Mouse (Mus musculus): ENCODE data around the gene Foxo6.

Gene Foxo6

GRCm38 (mm10) chr4:120287290-120288111, at the start of gene Foxo6:
Gene Foxo6, minus strand, starts transcription at chr4:120287349.
- peak; percentile 97 for DNase-seq

- DNase-seq = no peak
These were observed 47.2 kb upstream of the Foxo6 start for GRCm38 (mm10) chr4:120334316-120334715.

GRCm38 (mm10) chr4:120332934-120333421, 45.8 kb upstream of the Foxo6 start:
- no peak for DNase-seq

GRCm38 (mm10) chr4:120332405-120332933, 45.3 kb upstream of the Foxo6 start:
- DNase-seq = no peak

- no peak for DNase-seq
These were observed 44.8 kb upstream of the Foxo6 start for GRCm38 (mm10) chr4:120331992-120332391.

- no peak for DNase-seq
These were observed 44.4 kb upstream of the Foxo6 start for GRCm38 (mm10) chr4:120331541-120331940.

- DNase-seq = no peak
These were observed 38.6 kb upstream of the Foxo6 start for GRCm38 (mm10) chr4:120325748-120326147.

- no peak for DNase-seq
These were observed 37.9 kb upstream of the Foxo6 start for GRCm38 (mm10) chr4:120325051-120325450.

GRCm38 (mm10) chr4:120323858-120324257, 36.7 kb upstream of the Foxo6 start:
- DNase-seq = no peak

GRCm38 (mm10) chr4:120323198-120323597, 36.0 kb upstream of the Foxo6 start:
- no peak for DNase-seq

GRCm38 (mm10) chr4:120317541-120317940, 30.4 kb upstream of the Foxo6 start:
- no peak for DNase-seq

GRCm38 (mm10) chr4:120316716-120317115, 29.6 kb upstream of the Foxo6 start:
- no peak for DNase-seq

GRCm38 (mm10) chr4:120314571-120314970, 27.4 kb upstream of the Foxo6 start:
- no peak for DNase-seq

GRCm38 (mm10) chr4:120313309-120313708, 26.2 kb upstream of the Foxo6 start:
- no peak for DNase-seq

GRCm38 (mm10) chr4:120304580-120304979, 17.4 kb upstream of the Foxo6 start:
- DNase-seq = no peak

- DNase-seq = no peak
These were observed 12.1 kb upstream of the Foxo6 start for GRCm38 (mm10) chr4:120299287-120299686.

GRCm38 (mm10) chr4:120291106-120291822, 4.1 kb upstream of the Foxo6 start:
- DNase-seq = no peak

GRCm38 (mm10) chr4:120290486-120290885, 3.3 kb upstream of the Foxo6 start:
- no peak for DNase-seq

- no peak for DNase-seq
These were observed 2.2 kb upstream of the Foxo6 start for GRCm38 (mm10) chr4:120289181-120289965.

GRCm38 (mm10) chr4:120286761-120287241, 348 bp downstream of the Foxo6 start:
- no peak for DNase-seq

GRCm38 (mm10) chr4:120285730-120286129, 1.4 kb downstream of the Foxo6 start:
- no peak for DNase-seq

- DNase-seq = no peak
These were observed 1.9 kb downstream of the Foxo6 start for GRCm38 (mm10) chr4:120285223-120285622.

- DNase-seq = no peak
These were observed 3.0 kb downstream of the Foxo6 start for GRCm38 (mm10) chr4:120284187-120284586.
